Mouse (Mus musculus): ENCODE measurements around the gene Armc7. TPM values are rescaled to one million over a fixed set of nuclear protein-coding genes. Genes with fewer than 3 reads are reported as not detected.

The Armc7 gene
- total RNA-seq (2021), result 1 to 10 TPM; 2.3 to 2.6 TPM

DNA sequence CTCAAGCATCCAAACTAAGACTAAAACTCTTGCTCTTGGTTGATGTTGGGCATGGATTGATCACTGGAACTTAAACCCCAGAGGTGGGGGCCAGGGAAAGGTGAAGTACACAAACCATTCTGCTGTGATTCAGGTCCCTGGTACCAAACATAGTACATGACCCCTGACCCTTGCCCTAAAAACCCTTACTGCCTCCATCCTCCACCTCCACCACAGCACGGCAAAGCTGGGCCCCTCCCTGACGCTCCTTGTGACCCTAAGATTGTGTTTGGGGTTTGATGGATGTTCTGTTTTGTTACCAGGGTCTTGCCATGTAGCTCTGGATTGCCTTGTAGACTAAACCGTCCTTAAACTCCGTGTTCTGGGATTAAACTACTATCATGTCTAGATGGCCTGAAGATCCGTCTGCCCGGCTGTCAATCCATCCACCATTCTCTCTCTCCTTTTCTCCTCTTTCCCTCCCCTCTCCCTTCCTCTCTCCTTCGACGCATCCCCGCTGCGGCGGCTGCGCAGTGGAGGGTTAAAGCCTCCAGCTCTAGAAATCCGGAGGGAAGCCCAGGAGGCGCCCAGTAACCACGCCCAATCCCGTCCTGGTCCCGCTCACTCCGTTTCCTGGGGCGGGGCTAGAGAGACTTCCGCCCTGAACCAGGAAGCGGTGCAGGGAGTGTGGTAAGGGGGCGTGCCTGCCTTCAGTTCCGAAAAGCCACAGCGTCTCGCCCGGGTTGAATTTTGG lies at the start of gene Armc7:
Armc7 (plus strand) TSS at position 643 of the 733 bp plus-strand sequence.
- intact Hi-C loops (cut with DNase I), result loop anchor here (2.0 kb wide), 1 partner anchor 46 kb away; no protein-coding TSS in a partner anchor
- peak; percentile 96 to 98 for DNase-seq

- intact Hi-C loops (cut with DNase I), result no loop called here
Measured at GRCm38 (mm10) chr11:115425671-115426070, 49.8 kb upstream of the Armc7 start.

DNA sequence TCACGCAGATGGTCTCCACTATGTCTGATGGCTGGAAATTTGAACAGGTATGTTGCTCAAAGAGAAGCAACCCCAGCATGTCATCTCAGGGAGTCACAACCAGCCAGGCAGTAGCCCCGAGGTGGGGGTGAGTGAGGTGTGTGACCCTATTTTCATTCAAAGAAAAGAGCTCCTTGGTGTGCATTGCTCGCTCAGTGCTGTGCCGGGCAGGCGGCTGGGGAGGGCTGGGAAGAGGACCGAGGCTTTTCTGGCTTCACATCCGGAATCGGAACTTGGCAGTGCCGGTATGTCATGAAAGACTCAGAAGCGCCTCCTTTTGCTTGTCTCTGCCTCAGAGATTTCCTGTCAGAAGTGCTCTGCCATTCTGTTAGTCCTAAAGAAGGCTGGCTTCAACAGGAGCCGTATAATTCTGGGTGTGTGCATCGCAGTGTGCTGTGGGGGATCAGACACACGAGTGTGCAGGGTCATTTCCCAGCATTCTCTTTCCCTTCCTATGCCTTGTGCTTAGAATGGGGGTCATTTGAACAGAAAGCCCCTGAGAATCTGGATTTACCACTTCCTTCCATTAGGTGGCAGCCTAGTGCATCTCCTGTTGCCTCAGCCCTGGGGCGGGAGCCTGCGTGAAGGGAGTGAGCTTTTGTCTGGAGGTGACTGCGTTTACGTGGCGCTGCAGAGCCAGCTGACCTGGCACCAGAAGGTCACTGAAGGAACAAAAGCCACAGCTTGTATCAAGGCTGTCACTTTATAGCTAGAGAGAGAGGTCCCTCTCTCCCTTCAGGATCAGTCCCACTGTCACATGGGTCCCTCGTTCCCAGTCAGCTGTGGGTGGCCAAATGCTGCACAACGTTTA lies 47.8 kb upstream of the Armc7 start:
- intact Hi-C loops (cut with DNase I), result loop anchor here (2.0 kb wide), 1 partner anchor 47 kb away; the partner anchor contains the start of gene Armc7
- peak; percentile 86 to 88 for DNase-seq

More at GRCm38 (mm10) chr11:115425671-115426070, 49.8 kb upstream of the Armc7 start:
- no peak for DNase-seq

DNA sequence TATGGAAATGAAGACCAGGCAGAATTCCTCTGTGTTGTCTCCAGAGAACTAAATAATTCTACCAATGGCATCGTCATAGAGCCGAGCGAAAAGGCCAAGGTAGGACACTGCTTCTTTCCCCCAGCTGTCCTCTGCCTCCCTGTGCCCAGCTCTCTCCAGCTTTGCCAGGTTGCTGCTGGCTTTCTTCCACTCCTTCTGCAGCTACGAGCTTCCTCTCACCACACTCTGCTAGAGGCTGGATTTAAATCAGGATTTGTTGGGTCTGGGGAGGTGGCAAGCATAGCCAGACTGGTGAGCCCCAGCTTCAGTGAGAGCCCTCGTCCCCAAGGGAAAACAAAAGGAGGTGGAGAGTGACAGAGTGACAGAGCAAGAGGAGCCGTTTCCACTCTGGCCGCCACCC lies 46.2 kb upstream of the Armc7 start:
- intact Hi-C loops (cut with DNase I), result loop anchor here (2.0 kb wide), 1 partner anchor 45 kb away; the partner anchor contains the start of gene Armc7
- peak in 1 of 2 experiments; percentile 44 for DNase-seq

DNA sequence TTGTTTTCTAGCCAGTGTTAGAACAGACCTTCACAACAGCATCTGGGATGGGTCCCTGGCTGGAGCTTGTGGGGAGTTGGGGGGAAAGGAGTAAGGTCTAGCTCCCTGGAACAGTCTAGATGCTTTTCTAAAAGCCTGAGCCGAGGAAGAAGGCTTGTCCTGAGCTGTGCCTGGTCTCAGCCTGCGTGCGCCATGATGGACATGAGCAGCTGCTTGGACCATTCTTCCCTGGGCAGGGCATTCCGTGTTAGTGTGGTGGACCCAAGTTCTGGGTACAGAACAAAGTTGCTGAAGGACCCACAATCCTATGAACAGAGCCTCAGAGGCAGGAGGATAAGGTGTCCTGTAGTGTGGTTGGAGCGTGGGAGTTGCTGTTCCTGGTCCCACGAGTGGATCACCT lies 44.9 kb upstream of the Armc7 start:
- no peak for DNase-seq
- intact Hi-C loops (cut with DNase I), result no loop called here

DNA sequence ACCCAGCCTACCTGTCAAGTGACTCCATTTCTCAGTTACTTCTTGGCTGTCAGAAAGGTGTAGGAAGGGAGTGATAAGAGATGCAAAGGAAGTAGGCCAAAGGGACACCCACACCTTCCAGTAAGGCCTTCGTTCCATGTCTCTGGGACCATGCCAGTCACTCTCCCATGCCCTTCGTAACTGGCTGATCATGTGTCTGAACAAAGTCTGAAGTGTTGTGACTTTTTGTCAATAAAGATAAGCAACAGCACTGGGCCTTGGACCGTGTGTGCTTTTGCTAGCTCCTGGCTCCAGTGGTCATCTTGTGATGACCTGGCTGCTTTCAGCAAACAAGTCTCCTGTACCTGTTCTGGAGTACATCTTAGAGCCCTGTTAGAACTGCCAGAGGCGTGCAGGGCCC lies 42.7 kb upstream of the Armc7 start:
- intact Hi-C loops (cut with DNase I), result no loop called here
- DNase-seq, result no peak

- intact Hi-C loops (cut with DNase I), result no loop called here
- no peak for DNase-seq
Measured at GRCm38 (mm10) chr11:115433342-115433741, 42.1 kb upstream of the Armc7 start.

- intact Hi-C loops (cut with DNase I), result no loop called here
Measured at GRCm38 (mm10) chr11:115435596-115436337, 39.7 kb upstream of the Armc7 start.

GRCm38 (mm10) chr11:115437571-115438122 lies 37.8 kb upstream of the Armc7 start:
- DNase-seq, result no peak
- intact Hi-C loops (cut with DNase I), result no loop called here

More at GRCm38 (mm10) chr11:115435596-115436337, 39.7 kb upstream of the Armc7 start:
- peak; percentile 56 to 58 for DNase-seq

DNA sequence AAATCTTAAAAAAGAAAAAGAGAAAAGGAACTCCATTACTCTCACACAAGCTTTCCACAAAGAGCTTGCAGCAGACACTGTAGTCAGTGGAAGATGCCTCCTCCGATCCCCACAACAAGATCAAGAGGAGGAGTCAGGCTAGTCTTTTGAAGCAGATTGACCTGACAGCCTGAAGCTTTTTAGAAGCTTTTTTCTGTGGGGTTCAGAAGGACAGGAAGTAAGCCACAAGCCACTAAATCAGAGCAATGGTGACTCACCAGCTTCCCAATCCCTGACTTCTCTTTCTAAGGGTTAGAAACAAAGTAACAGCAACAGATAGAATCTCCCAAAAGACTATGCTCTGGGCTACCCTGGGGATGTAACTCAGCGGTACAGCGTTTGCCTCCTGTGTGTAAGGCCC lies 36.1 kb upstream of the Armc7 start:
- intact Hi-C loops (cut with DNase I), result no loop called here
- no peak for DNase-seq

GRCm38 (mm10) chr11:115439906-115440595 lies 35.4 kb upstream of the Armc7 start, which contains the start of gene Trim80:
Gene Trim80 (plus strand): TSS chr11:115440545.
- DNase-seq, result no peak

GRCm38 (mm10) chr11:115441417-115441816 lies 34.0 kb upstream of the Armc7 start:
- intact Hi-C loops (cut with DNase I), result no loop called here
- no peak for DNase-seq

More at GRCm38 (mm10) chr11:115439906-115440595, 35.4 kb upstream of the Armc7 start, which contains the start of gene Trim80:
- intact Hi-C loops (cut with DNase I), result no loop called here

GRCm38 (mm10) chr11:115446906-115447305 lies 28.6 kb upstream of the Armc7 start:
- peak; percentile 74 to 75 for DNase-seq
- intact Hi-C loops (cut with DNase I), result no loop called here

GRCm38 (mm10) chr11:115447321-115447885 lies 28.1 kb upstream of the Armc7 start:
- intact Hi-C loops (cut with DNase I), result no loop called here
- peak in 1 of 2 experiments; percentile 44 for DNase-seq

DNA sequence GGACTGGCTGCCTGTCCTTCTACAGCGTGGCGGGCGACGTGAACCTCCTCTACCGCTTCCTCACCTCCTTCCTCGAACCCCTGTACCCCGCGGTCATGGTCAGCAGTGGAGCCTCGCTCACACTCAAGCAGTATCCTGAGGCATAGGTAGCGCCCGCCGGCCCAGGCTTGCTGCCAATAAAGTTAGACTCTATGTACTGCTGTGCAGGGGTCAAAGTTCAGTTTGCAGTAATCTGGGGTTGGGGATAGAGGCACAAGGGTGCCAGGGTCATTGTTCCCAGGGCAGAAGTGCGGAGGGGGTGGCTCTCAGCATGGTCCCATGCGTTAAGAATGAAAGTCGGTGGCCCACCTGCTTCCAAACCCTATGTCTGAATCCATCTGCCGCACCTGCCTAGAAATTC lies 27.4 kb upstream of the Armc7 start:
- no peak for DNase-seq
- intact Hi-C loops (cut with DNase I), result no loop called here

- intact Hi-C loops (cut with DNase I), result no loop called here
- no peak for DNase-seq
Measured at GRCm38 (mm10) chr11:115448998-115449397, 26.5 kb upstream of the Armc7 start.

GRCm38 (mm10) chr11:115450176-115450575 lies 25.3 kb upstream of the Armc7 start:
- intact Hi-C loops (cut with DNase I), result no loop called here

DNA sequence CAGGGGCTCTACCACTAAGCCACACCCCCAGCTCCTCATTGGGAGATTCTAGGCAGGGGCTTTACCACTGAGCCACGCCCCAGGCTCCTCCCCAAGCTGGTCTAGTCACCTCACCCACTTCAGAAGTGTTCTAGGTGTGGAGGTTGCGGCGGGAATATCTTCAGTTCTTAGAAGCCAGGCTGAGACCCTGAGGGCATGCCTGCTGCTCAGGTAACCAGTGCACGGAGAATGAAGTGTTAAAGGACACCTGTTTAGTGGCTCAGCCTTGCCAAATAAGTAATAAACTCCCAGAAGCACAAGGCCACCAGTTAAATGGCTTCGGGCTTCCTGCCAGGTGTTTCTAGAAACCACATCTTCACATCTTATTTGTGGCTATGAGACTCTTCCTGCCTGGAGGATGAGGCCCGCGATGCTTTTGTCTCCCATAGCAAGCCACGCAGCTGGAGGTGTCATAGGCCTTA lies 23.7 kb upstream of the Armc7 start:
- intact Hi-C loops (cut with DNase I), result no loop called here
- DNase-seq, result no peak

More at GRCm38 (mm10) chr11:115450176-115450575, 25.3 kb upstream of the Armc7 start:
- DNase-seq, result no peak

DNA sequence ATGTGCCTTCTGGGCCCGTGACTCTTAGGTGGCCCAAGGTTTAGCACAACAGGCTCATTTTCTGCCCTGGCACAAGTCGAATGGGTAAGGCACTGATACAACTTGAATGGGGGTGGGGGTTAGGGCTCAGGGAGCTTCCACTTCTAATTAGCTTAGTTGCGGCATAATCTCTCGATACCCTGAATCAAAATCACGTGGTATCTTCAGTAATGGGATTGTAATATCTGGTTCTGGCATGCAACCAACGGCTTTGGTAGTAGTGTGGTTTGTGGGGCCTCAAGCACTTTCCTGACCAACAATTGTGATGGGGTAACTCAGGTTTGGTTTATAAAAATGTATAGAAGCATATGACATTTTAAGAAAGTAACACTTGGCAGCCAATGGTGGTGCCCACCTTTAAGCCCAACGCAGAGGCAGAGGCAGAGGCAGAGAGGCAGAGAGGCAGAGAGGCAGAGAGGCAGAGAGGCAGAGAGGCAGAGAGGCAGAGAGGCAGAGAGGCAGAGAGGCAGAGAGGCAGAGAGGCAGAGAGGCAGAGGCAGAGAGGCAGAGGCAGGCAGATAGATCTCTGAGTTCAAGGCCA lies 23.1 kb upstream of the Armc7 start:
- no peak for DNase-seq
- intact Hi-C loops (cut with DNase I), result no loop called here

Data from heart, postnatal 10 days (tissue).